Mouse (Mus musculus) layer of hippocampus, adult 2 months (tissue): Measurements from ENCODE around the gene Zfp64. TPM values are rescaled to one million over a fixed set of nuclear protein-coding genes. Genes with fewer than 3 reads are reported as not detected.
A peak's percentile ranks its signal among the peaks of the same experiment; 100 is the strongest.

Experiments
- DNase-seq, 2 experiments: peaks; one replicate each; pipeline ENCODE4 v3.0.0; 2022; ENCODE audit warnings: low spot score in 2 of 2
- H3K27ac ChIP-seq: fragments of 200-600 bp; 2 replicates; pipeline ENCODE4 v1.8.1; 2022
- H3K4me3 ChIP-seq: fragments of 200-600 bp; 2 replicates; pipeline ENCODE4 v1.8.1; 2022; ENCODE audit warnings: mild to moderate bottlenecking
- CTCF ChIP-seq: fragments of 200-600 bp; conservative IDR thresholded peaks from 2 replicates; pipeline ENCODE4 v1.8.1; 2022; ENCODE audit warnings: antibody characterized with exemption, mild to moderate bottlenecking, moderate library complexity
- long read RNA-seq, 2 experiments: library from polyadenylated mRNA; stranded (forward); transcript quantifications; one replicate each; pipeline ENCODE4 v2.0.0; 2021; ENCODE audit warnings: borderline mapping rate in 2 of 2
- total RNA-seq, 2 experiments: library from RNA; stranded (reverse); gene quantifications; 2 replicates each; pipeline ENCODE4 v1.2.3; 2021

Gene Zfp64
- total RNA-seq: 10 to 100 TPM; 17.0 to 17.6 TPM
- long read RNA-seq, experiment 1, transcript Zfp64-203 (9 exons, 2,848 nt): minor isoform, 5 of 36 reads
- long read RNA-seq, experiment 1, transcript Zfp64-201 (6 exons, 2,438 nt): major isoform, 20 of 36 reads
- long read RNA-seq, experiment 1, partial matches to known transcripts: 7 of 36 reads
- long read RNA-seq, experiment 1, other reads (novel, unspliced or antisense): 4 of 36 reads
- long read RNA-seq, experiment 2, transcript Zfp64-201 (6 exons, 2,438 nt): major isoform, 25 of 40 reads
- long read RNA-seq, experiment 2, partial matches to known transcripts: 5 of 40 reads
- long read RNA-seq, experiment 2, other reads (novel, unspliced or antisense): 6 of 40 reads

DNA sequence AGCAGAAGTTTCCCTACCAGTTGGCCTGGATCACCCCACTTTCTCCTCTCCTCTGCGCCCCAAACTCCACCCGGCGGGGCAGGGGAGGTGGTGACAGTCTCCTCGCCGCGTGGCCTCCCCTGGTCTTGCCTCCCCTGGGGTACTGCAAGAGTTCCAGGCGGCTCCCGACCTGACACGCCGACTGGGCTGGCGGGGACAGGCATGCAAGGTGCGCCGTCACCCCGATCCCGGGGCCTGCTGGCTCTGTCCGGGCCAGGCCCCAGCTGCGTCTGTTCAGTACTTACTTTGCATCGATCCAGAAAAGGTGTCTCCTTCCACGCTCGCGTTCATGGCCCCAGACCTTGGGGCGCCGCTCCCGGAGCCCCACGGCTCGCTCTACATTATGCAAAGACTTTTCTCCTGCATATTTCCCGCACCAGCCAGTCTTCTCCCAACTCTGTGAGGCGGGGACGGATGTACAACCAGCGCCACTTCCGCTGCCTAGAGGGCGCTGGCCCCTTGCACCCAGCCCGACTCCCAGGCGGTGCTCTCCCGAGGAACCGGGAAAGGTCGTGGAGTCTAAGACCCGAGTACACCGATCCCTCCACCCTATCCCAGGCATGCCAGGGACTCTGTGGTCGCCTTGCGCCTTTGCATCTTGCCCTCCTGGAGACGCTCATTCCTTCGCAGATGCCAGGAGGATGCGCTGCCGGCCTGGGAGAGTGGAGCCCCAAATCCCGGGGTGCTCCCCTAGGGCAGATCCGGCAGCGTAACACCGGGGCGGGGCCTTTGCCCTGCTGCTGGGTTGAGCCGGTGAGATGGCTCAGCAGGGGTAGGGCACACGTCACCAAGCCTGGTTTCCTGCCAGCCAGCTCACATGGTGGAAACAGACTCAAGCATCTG is at the start of gene Zfp64:
TSS of gene Zfp64 (minus strand) at position 753 of the 882 bp plus-strand sequence.
- H3K27ac ChIP-seq: peak within 1 kb of the TSS; percentile 98
- peak; percentile 82 for TF ChIP-seq CTCF
- DNase-seq: peak; percentile 76 to 77
- peak within 1 kb of the TSS; percentile 87 for H3K4me3 ChIP-seq

DNA sequence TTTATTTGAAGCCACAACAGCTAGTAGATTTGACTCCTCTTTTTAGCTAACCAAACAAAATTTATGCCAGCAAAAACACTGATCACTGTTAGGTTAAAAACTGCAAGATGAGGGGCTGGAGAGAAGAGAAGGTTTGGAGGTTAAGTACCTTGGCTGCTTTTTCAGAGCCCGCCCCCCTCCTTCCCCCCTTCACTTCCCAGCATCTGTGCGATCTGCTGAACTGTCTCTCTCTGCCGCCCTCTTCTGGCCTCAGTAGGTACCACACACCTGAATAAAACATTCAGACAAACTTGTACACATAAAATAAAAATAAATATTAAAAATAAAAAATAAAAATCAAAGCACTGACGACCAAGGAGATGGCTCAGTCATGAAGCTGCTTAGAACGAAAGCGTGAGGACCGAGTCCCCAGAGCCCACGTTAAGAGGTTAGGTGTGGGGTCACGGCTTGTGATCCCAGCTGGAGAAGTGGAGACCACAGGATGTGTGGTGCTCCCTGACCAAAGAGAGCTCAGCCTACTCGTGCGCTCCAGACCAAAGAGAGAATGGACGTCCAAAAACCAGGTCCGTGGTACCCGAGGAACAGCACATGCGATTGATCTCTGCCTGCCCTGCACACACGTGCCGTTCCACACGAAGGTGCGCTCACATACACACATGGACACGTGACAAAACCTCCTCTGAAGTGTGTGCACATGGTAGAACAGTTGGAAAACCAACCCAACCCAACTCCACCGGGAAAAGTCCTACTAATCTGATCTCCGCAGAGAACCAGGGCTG is 37.4 kb upstream of the Zfp64 start:
- DNase-seq: peak in 1 of 2 experiments; percentile 22
- Histone ChIP-seq H3K27ac (no peak overlapping the region), H3K4me3 (no peak overlapping the region)
- TF ChIP-seq CTCF: peak; percentile 71

DNA sequence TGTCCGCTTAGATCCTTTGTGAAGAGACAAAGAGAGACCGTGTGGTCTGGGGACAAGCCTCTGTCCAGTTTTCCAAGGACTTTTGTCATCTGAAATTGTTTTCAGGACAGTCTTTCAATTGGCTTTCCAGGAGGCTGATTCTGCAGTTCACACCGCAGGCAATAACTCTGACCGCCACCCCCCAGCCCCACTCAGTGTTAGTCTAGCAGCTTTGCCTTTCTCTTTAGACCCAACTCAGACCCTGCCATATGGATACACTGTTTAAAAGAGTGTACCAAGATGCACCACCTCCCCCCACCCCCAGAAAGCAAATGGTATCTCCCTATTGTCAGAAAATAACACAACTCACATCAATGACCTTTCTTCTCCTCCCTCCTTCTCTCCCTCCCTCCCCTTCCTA is 35.6 kb upstream of the Zfp64 start:
- TF ChIP-seq CTCF: no peak
- H3K27ac ChIP-seq: no peak overlapping the region
- H3K4me3 ChIP-seq: no peak overlapping the region
- no peak for DNase-seq

DNA sequence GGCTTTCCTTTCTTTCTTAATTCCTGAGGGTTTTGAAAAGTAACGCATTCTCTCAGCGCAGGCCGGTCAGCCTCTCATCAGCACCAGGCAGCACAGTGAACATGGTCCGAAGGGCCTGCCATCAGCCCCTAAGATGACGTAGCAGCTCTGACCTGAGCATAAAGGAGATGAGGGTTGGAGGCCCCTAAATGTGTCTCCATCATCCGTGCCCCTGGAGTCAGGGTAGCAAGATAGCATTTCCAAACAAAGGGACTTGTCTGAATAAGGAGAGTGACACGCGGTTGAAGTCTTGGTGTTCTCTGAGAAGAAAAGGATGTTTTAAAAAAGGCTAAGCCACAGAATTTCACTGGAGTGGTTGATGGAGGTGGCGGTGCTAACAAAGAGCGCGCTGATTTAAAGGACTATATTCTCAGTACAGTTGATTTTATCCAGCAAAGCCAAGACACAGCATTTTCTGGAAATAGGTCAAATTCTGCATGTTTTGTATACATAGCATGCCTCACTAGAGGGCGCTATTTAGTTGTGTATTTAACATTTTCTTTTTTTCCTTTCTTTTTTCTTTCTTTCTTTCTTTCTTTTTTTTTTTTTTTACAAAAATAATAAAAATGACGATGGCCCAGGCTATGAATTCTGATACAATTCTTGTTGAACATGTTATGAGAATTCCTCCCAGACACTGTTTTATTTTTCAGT is 34.8 kb upstream of the Zfp64 start:
- H3K4me3 ChIP-seq: no peak overlapping the region
- TF ChIP-seq CTCF: peak; percentile 87
- H3K27ac ChIP-seq: no peak overlapping the region
- peak; percentile 23 to 24 for DNase-seq

DNA sequence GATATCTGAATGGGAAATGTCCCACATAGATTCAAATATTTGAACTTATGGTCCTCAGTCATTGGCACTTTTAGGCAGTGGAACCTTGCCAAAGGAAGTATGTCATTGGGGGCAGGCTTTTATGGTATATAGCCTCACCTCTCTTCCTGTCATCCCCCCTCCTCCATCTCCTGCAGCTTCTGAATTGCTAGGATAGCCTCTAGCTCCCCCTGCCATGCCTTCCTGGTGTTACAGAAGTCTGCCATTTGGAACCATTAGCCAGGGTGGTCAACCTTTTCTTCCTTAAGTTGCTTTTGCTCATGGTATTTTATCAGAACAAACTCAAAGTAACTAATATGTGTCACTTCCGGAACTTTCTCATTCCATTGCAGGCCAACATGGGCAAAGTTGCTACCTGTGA is 32.7 kb upstream of the Zfp64 start:
- H3K4me3 ChIP-seq: no peak overlapping the region
- TF ChIP-seq CTCF: peak; percentile 40
- H3K27ac ChIP-seq: no peak overlapping the region
- DNase-seq: no peak

DNA sequence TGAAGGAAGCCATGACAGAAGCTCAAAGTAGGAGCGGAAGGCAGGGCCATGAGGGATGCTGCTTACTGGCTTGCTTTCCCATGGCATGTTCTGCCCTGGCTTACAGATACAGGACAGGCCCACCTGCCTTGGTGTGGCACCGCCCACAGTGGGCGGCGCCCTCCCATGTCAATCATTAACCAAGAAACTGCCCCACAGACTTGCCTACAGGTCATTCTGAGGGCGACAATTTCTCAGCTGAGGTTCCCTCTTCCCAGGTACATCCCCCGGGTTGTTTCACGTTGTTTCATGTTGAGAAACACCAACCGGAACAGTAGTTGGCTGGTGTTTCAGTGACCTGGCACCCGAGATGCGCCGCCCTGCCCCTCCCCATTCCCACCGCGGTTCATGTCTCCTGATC is 32.0 kb upstream of the Zfp64 start:
- Histone ChIP-seq H3K27ac (no peak overlapping the region), H3K4me3 (no peak overlapping the region)
- TF ChIP-seq CTCF: no peak
- no peak for DNase-seq

DNA sequence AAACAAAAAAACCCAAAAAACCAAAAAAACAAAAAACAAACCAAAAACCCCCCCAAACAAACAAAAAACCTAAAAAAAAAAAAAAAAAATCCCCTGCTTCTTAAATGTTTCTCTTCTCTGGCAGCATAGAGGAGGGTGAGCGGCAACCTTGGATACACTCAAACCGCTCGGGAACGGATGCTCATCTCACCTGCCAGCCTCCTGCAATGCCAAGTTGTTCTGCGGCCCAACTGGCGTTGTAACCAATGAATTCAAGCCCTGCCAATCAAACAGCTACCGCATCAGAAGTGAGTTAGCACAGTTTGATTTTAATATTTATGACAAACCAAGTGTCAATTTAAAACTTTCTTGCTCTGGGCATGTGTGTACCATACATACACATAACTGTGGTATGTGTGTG is 26.6 kb upstream of the Zfp64 start:
- no peak for DNase-seq
- H3K4me3 ChIP-seq: no peak overlapping the region
- H3K27ac ChIP-seq: no peak overlapping the region
- no peak for TF ChIP-seq CTCF

DNA sequence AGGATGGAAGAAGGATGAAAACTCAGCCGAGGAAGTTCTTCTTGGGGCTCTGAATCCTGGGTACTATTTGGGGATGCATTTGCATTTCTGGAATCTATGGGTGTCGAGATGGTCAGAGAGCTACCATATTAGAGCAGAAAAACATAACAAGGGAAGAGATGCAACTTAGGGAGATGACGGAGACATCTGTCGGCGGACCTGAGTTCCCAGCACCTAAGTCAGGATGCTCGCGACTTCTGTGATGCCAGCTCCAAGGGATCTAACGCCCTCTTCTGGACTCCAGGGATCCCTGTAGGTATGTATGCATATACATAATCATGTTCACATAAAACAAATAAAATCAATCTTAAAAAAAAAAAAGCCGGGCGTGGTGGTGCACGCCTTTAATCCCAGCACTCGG is 26.1 kb upstream of the Zfp64 start:
- DNase-seq: no peak
- TF ChIP-seq CTCF: no peak
- Histone ChIP-seq H3K4me3 (peak overlapping the region; percentile 20; the same call in 1 of the 2 replicates), H3K27ac (peak overlapping the region; percentile 32; the same call in 1 of the 2 replicates)

DNA sequence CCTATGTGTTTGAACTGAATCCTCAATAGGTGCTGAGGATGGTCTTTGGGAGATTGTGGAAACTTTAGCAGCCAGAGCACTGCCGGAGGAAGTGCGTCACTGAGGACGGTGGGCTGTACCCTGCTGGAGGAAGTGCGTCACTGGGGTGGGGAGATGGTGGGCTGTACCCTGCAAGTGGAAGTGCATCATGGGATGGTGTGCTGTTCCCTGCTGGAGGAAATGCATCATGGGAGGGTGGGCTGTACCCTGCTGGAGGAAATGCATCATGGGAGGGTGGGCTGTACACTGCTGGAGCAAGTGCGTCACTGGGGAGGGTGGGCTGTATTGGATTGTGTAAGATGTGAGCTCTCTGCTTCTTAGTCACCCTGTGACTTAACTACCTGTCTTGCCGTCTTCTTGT is 25.5 kb upstream of the Zfp64 start:
- H3K4me3 ChIP-seq: peak overlapping the region; percentile 20; the same call in 1 of the 2 replicates
- no peak for TF ChIP-seq CTCF
- H3K27ac ChIP-seq: peak overlapping the region; percentile 32; the same call in 1 of the 2 replicates
- peak; percentile 35 to 61 for DNase-seq

DNA sequence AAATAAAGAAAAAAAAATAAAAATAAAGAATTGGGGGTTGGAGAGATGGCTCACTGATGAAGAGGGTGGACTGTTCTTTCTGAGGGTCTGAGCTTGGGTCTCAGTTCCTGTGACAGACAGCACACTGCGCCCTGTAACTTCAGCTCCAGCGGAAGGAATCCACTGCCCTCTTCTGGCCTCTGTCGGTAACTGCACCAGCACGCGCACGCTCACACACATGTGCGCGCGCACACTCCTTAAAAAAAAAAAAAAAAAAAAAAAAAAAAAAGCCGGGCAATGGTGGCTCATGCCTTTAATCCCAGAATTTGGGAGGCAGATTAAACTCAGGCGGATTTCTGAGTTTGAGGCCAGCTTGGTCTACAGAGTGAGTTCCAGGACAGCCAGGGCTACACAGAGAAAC is 24.4 kb upstream of the Zfp64 start:
- no peak for DNase-seq
- peak; percentile 64 for TF ChIP-seq CTCF
- Histone ChIP-seq H3K27ac (no peak overlapping the region), H3K4me3 (no peak overlapping the region)

DNA sequence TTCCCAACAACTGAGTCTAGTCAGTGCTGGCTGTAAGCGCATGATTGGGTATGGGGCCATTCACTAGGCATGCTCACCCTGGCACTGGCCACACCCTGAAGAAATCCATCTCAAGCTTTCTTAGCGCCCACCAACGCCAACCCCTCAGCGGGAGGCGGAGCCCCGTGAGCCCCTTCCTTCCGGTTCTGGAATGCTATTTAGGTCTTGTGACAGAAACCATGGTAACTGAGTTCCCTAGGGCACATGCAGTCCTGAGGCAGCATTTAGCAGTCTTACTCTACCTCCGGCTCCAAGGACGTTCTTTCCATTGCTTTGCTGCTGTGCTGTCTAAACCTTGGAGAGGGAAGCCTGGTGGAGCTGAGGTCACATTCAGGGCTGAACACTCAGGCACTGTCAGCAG is 22.6 kb upstream of the Zfp64 start:
- DNase-seq: no peak
- H3K4me3 ChIP-seq: no peak overlapping the region
- no peak overlapping the region for H3K27ac ChIP-seq
- TF ChIP-seq CTCF: no peak

DNA sequence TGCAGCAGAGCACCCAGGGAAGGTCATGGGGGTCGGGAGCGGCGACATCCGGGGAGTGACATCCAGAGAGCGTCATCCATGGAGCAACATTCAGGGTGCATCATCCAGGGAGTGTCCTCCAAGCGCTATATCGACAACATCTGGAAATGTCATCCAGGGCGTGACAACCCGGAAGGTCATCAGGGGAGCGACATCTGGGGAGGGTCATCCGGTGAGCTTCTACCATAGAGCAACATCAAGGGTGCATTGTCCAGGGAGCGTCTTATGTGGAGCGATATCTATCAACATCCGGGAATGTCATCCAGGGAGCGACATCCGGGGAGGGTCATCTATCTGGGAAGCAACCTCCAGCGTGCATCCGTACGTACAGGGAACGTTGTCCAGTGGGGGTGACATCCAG is 14.7 kb upstream of the Zfp64 start:
- DNase-seq: no peak
- Histone ChIP-seq H3K27ac (no peak overlapping the region), H3K4me3 (no peak overlapping the region)
- no peak for TF ChIP-seq CTCF
